Mouse (Mus musculus) v-Abl transformed pro-B cells (cell line): ENCODE results near the gene Tubb2a.

Source experiments
- in situ Hi-C, 2 experiments: fragments of 400-800 bp; cut with MboI; formaldehyde crosslinking; loops; one replicate each; pipeline ENCODE4 v1.15.1; 2025; ENCODE audit not compliant: unreplicated experiment in 2 of 2

Gene Tubb2a

DNA sequence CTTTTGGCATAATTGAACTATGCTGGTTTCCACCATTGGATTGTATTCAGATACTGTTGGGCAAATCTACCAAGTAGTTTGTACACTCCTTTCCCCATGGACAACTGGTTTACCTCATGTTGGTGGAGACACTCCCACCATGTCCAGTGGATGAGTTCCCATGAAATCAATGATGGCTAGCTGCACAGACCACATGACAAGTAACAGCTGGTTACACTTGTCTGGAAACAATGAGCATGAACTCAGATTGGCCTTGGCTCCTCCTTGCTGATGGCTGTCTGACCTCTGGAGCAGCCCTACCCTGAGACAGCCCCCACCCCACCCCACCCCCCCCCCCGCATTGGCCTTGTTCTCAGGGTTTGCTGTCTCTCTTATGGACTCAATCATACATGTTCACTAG, 20.6 kb downstream of the Tubb2a start:
- in situ Hi-C loops = no loop called here

DNA sequence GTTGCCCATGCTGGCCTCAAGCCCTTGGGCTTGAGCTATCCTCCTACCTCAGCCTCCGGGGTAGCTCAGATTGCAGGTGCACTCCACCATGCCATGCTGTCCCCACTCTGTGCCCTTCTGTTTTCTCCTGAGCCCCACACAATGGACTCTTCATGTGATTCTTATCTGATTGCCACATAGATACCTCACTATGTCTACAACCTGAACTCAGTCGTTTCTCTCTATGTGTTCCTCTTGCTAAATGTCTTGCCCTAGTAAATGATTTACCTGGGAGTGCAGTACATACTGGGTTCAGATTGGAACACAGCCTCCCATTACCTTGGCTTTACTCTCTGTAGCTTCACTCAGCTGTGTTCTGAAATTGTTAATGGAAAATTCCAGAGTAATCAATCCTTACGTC, 22.8 kb downstream of the Tubb2a start:
- in situ Hi-C loops = no loop called here

DNA sequence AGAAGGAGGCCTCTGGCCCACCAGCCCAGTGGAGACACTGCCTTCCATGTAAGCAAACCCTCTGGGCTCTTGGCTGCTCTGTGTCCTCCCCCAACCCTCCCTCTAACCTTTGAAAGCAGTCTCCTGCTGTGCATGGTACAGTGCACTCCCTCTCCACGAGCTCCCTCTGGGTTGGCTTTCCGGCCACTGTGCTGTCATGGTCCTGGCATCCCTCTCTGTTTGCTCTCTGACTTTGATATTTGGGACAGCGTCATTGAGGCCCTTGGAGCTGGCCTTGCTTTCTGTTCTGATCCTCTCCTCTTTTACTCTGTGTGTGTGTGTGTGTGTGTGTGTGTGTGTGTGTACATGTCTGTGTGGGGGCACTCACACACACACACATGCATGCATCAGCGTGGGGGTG, 23.4 kb downstream of the Tubb2a start:
- in situ Hi-C loops = no loop called here

DNA sequence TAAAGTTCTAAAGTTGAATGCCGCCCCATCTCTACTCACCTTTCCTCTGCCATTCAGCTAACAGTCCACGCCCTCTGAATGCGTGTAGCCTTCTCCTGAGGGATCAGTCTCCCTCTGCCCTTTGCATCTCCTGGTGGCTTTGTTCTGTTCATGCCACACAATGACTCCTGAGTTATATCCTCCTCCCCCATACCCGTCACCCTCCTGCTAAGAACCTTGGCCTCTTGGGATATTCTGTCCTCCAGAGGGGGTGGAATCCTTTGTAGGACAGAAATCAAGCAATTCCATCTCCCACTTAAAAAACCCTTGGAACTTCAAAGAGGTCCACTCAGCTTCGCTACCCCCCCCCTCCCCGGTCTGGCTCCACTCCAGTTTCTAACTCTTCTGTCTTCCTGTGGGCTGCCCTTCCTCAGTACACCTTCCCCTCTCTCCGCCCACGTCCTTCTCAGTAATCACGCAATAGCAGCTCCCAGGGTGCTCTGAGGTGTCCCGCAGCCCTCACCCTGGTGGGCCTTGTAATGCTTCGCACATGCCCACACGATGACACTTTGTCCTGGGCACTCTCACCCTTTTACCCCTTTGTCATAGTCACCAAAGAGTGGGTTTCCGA, 24.0 kb downstream of the Tubb2a start:
- in situ Hi-C loops = no loop called here

GRCm38 (mm10) chr13:34051692-34052091, 26.1 kb downstream of the Tubb2a start:
- in situ Hi-C loops = no loop called here

DNA sequence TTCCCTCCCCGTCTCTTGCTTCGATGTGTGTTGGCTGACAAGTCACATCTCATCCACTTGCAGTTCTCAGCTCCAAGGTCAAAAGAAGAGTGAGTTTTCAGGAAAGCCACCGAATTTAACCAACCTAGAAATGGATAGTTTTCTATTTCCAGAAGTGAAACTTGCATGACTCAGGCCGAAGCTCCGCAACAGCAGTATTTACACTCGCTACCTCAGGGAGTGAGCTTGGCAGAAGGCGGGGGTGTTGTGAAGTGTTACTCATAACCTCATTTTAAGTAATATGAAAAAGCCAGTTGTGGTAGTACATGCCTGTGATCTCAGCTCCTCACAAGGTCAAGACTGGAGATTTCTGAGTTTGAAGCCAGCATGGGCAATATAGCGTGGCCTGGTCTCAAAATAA, 27.3 kb downstream of the Tubb2a start:
- in situ Hi-C loops = no loop called here

GRCm38 (mm10) chr13:34047526-34047925, 30.3 kb downstream of the Tubb2a start:
- in situ Hi-C loops = loop anchor here (5.0 to 25.0 kb wide), 4 partner anchors 105 to 815 kb away; no protein-coding TSS in a partner anchor

GRCm38 (mm10) chr13:34046421-34047012, 31.3 kb downstream of the Tubb2a start:
- in situ Hi-C loops = loop anchor here (5.0 to 25.0 kb wide), 4 partner anchors 106 to 816 kb away; no protein-coding TSS in a partner anchor

DNA sequence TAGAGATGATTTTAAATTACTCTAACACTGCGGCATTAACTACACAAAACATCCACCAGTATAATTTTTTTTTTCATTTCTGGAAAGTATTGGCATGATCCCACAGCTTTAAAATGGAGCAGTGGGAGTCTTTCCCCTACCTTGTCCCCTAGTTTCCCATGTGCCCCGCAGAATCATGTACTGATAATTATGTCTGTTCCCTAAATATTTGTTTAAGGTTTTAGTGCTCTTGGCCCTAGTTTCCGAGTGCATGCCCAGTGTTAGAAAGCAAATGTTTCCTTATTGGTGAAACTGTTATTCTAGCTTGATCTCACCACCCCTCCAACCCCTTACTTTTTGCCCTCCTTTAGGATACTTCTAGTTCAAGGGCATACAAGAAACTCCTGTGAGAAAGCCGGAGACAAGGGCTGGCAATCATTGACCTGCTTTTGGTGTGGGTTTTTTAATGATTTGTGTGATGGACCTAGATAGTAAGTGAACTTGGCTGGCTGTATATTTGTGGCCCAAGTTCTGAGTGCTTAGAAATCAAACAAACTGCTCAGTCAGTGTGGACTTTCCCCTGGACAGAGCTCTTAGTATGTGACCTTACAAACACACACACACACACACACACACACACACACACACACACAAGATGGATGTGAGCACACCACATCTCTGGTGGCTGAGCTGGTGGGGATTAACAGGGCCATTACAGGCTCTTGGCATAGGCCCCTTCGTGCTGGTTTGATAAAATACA, 32.1 kb downstream of the Tubb2a start:
- in situ Hi-C loops = loop anchor here (5.0 to 25.0 kb wide), 4 partner anchors 107 to 817 kb away; no protein-coding TSS in a partner anchor

- in situ Hi-C loops = loop anchor here (5.0 to 25.0 kb wide), 3 partner anchors 588 to 818 kb away; no protein-coding TSS in a partner anchor
These were observed 34.0 kb downstream of the Tubb2a start for GRCm38 (mm10) chr13:34043716-34044393.

- in situ Hi-C loops = loop anchor here (5.0 to 25.0 kb wide), 3 partner anchors 592 to 822 kb away; no protein-coding TSS in a partner anchor
These were observed 37.7 kb downstream of the Tubb2a start for GRCm38 (mm10) chr13:34040091-34040490.

DNA sequence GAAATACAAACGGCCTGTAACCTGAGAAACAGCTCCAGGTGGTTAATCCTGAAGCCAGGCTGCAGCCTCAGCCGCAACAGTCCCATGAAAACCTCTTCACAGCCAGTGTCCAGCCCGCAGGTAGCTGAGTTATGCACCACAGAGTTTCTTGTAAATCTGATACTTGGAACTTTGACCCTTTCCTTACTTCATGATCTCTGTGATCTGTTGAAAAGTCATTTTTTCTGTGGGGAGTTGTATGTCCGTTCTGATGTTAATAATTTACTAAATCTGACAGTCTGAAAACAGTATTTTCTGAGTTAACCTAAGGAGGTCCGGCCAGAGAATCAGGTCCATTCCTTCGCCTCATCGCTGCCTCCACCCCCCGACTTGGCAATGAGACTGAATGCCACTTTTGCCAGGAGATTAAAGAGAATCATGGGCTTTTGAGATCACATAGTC, 38.9 kb downstream of the Tubb2a start:
- in situ Hi-C loops = loop anchor here in 1 of 2 experiments (25.0 kb wide), 1 partner anchor 823 kb away; no protein-coding TSS in a partner anchor

DNA sequence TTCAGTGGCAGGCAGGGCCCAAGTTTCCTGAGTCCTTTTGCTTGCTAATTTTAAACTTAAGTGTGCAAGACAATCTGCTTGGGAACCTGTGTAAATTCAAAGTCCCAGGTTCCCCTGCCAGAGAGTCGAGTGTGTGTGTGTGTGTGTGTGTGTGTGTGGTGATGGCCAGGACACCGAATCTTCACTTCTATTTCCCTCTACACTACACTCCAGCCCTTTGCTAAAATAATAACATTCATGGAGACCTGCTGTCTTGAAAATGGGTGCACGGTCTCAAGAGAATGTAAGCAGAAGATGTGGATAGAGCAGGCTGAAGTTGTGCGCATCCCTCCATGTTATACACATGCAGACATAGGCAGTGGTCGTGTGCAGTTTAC, 39.8 kb downstream of the Tubb2a start:
- in situ Hi-C loops = loop anchor here in 1 of 2 experiments (25.0 kb wide), 1 partner anchor 824 kb away; no protein-coding TSS in a partner anchor

- in situ Hi-C loops = loop anchor here in 1 of 2 experiments (25.0 kb wide), 1 partner anchor 825 kb away; no protein-coding TSS in a partner anchor
These were observed 40.4 kb downstream of the Tubb2a start, which contains the start of gene Bphl for GRCm38 (mm10) chr13:34037172-34038055. Gene Bphl, plus strand, starts transcription at chr13:34037597.

- in situ Hi-C loops = loop anchor here in 1 of 2 experiments (25.0 kb wide), 1 partner anchor 826 kb away; no protein-coding TSS in a partner anchor
These were observed 41.1 kb downstream of the Tubb2a start for GRCm38 (mm10) chr13:34036726-34037125.

DNA sequence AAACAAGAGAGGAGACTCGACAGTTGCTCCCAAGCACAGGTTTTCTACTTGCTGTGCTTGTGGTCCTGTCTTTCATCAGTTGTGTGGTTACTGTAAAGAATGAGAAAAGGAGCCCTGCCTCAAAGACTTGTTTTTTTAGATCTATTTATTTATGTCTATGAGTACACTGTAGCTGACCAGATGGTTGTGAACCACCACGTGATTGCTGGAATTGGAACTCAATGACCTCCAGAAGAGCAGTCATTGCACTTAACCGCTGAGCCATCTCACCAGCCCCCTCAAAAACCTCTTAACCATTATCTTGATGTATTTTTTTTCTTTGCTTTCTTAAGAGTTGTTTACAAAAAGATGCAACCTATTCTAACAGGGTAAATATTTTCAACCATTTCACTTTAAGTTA, 42.4 kb downstream of the Tubb2a start:
- in situ Hi-C loops = loop anchor here in 1 of 2 experiments (25.0 kb wide), 1 partner anchor 827 kb away; no protein-coding TSS in a partner anchor

GRCm38 (mm10) chr13:34032041-34032440, 45.8 kb downstream of the Tubb2a start:
- in situ Hi-C loops = loop anchor here in 1 of 2 experiments (25.0 kb wide), 1 partner anchor 830 kb away; no protein-coding TSS in a partner anchor
